Mouse (Mus musculus) liver, embryonic 11.5 days (tissue): ENCODE results near the gene Cxadr. TPM values are rescaled to one million over a fixed set of nuclear protein-coding genes. Genes with fewer than 3 reads are reported as not detected.
A peak's percentile ranks its signal among the peaks of the same experiment; 100 is the strongest.

Experiments used
- ATAC-seq: fragments of 200-750 bp; cut with Nextera tagmentation; replicated peaks from 2 replicates; pipeline ENCODE4 v1.8.0; 2017; ENCODE audit warnings: moderate number of reproducible peaks, mild to moderate bottlenecking, moderate TSS enrichment, moderate library complexity; ENCODE audit not compliant: low FRiP score
- DNase-seq: peaks from one replicate; pipeline ENCODE4 v3.0.0-alpha.2; 2017; ENCODE audit warnings: low spot score
- H3K27ac ChIP-seq: fragments of 300-500 bp; sonication (generic); 2 replicates; pipeline ENCODE4 v1.5.1; 2014; ENCODE audit warnings: mild to moderate bottlenecking, low read depth, low read length, control low read depth
- H3K27me3 ChIP-seq: fragments of 300-500 bp; sonication (generic); replicated peaks from 2 replicates; pipeline ENCODE4 v1.6.1; 2014; ENCODE audit warnings: low read length, mixed read lengths; ENCODE audit not compliant: control insufficient read depth, insufficient read depth
- H3K36me3 ChIP-seq: fragments of 300-500 bp; sonication (generic); 2 replicates; pipeline ENCODE4 v1.6.1; 2014; ENCODE audit warnings: mild to moderate bottlenecking, low read length, moderate library complexity, mixed read lengths; ENCODE audit not compliant: control insufficient read depth, insufficient read depth
- H3K4me1 ChIP-seq: fragments of 300-500 bp; sonication (generic); replicated peaks from 2 replicates; pipeline ENCODE4 v1.6.1; 2014; ENCODE audit warnings: low read length, mixed read lengths; ENCODE audit not compliant: control insufficient read depth, insufficient read depth
- H3K4me2 ChIP-seq: fragments of 300-500 bp; sonication (generic); 2 replicates; pipeline ENCODE4 v1.6.1; 2014; ENCODE audit warnings: mild to moderate bottlenecking, control low read depth, moderate library complexity
- H3K4me3 ChIP-seq: fragments of 300-500 bp; sonication (generic); 2 replicates; pipeline ENCODE4 v1.5.1; 2014; ENCODE audit warnings: low read depth, low read length, control low read depth
- H3K9ac ChIP-seq: fragments of 300-500 bp; sonication (generic); 2 replicates; pipeline ENCODE4 v1.6.1; 2014; ENCODE audit warnings: low read depth, low read length, control low read depth
- H3K9me3 ChIP-seq: fragments of 300-500 bp; sonication (generic); 2 replicates; pipeline ENCODE4 v1.6.1; 2016; ENCODE audit warnings: low read length, inconsistent platforms, mixed read lengths; ENCODE audit not compliant: control insufficient read depth
- WGBS: fragments of 180-500 bp; shearing (Covaris S2); extraction: QIAGEN DNeasy Blood & Tissue Kit; methylation state at CpG from one replicate; pipeline ENCODE4 v1.1.7; 2014; 5-methylcytosine and 5-hydroxymethylcytosine counted together
- polyA plus RNA-seq: library from polyadenylated mRNA; unstranded; fragments of >200 nt; fragmentation: Nextera tagmentation; extraction: Ambion mirVana; gene quantifications from 2 replicates; pipeline ENCODE4 v1.2.1, GENCODE M21; 2014

Cxadr gene
- polyA plus RNA-seq: 13.2 and 14.7 TPM in 2 replicates

GRCm38 (mm10) chr16:78301183-78301830, at the start of gene Cxadr:
Cxadr (plus strand) TSS chr16:78301489.
- H3K36me3 ChIP-seq: no peaks in the 10 kb centered on the region
- H3K9ac ChIP-seq: peak within 1 kb of the TSS; percentile 67
- H3K27me3 ChIP-seq: peaks cover 40% of the 10 kb centered on the region
- peak; percentile 43 for DNase-seq
- peak within 1 kb of the TSS; percentile 92 for H3K4me2 ChIP-seq
- 0 out of 2 replicates have a peak, but pooled peaks cover 3% of the 10 kb centered on the region for H3K4me1 ChIP-seq
- H3K9me3 ChIP-seq: no peaks in the 10 kb centered on the region
- peak; percentile 80 for ATAC-seq
- under 1% methylated on average over 32 of the region's 34 CpGs for WGBS
- peak within 1 kb of the TSS; percentile 73 for H3K4me3 ChIP-seq
- H3K27ac ChIP-seq: peak within 1 kb of the TSS; percentile 32

- Histone ChIP-seq H3K27me3 (no peaks in the 10 kb centered on the region), H3K27ac (no peak overlapping the region), H3K9ac (no peak overlapping the region), H3K4me2 (no peak overlapping the region), H3K4me3 (no peak overlapping the region), H3K9me3 (no peaks in the 10 kb centered on the region), H3K4me1 (no peaks in the 10 kb centered on the region), H3K36me3 (no peaks in the 10 kb centered on the region)
- WGBS: 75% methylated on average over 4 of the region's 4 CpGs
- DNase-seq: no peak
- no peak for ATAC-seq
These were observed 42.3 kb upstream of the Cxadr start for GRCm38 (mm10) chr16:78258989-78259388.

GRCm38 (mm10) chr16:78260070-78260879, 41.0 kb upstream of the Cxadr start:
- Histone ChIP-seq H3K4me3 (no peak overlapping the region), H3K4me1 (no peaks in the 10 kb centered on the region), H3K9me3 (no peaks in the 10 kb centered on the region), H3K9ac (no peak overlapping the region), H3K27ac (no peak overlapping the region), H3K36me3 (no peaks in the 10 kb centered on the region), H3K27me3 (no peaks in the 10 kb centered on the region), H3K4me2 (no peak overlapping the region)
- no peak for DNase-seq
- 63% methylated on average over 10 of the region's 10 CpGs for WGBS
- ATAC-seq: no peak

- no peak overlapping the region for H3K4me2 ChIP-seq
- H3K9ac ChIP-seq: no peak overlapping the region
- 0 out of 2 replicates have a peak, but pooled peaks cover 2% of the 10 kb centered on the region for H3K4me1 ChIP-seq
- no peaks in the 10 kb centered on the region for H3K9me3 ChIP-seq
- no peak overlapping the region for H3K4me3 ChIP-seq
- WGBS: 63% methylated on average over 3 of the region's 3 CpGs
- ATAC-seq (no peak), DNase-seq (no peak)
- no peaks in the 10 kb centered on the region for H3K27me3 ChIP-seq
- H3K36me3 ChIP-seq: no peaks in the 10 kb centered on the region
- H3K27ac ChIP-seq: no peak overlapping the region
These were observed 39.8 kb upstream of the Cxadr start for GRCm38 (mm10) chr16:78261520-78261919.

- H3K9me3 ChIP-seq: no peaks in the 10 kb centered on the region
- ATAC-seq: peak; percentile 35
These were observed 36.7 kb upstream of the Cxadr start for GRCm38 (mm10) chr16:78264442-78265150.

GRCm38 (mm10) chr16:78265151-78265590, 36.1 kb upstream of the Cxadr start:
- H3K4me3 ChIP-seq: peak overlapping the region; percentile 48
- 0 out of 2 replicates have a peak, but pooled peaks cover 2% of the 10 kb centered on the region for H3K4me1 ChIP-seq
- peak; percentile 57 for ATAC-seq
- H3K27ac ChIP-seq: no peak overlapping the region; the same call in 1 of the 2 replicates
- H3K36me3 ChIP-seq: no peaks in the 10 kb centered on the region
- H3K27me3 ChIP-seq: no peaks in the 10 kb centered on the region
- peak; percentile 48 for DNase-seq
- peak overlapping the region; percentile 34 for H3K9ac ChIP-seq
- under 1% methylated on average over 7 of the region's 7 CpGs for WGBS
- H3K4me2 ChIP-seq: peak overlapping the region; percentile 70
- no peaks in the 10 kb centered on the region for H3K9me3 ChIP-seq

More at GRCm38 (mm10) chr16:78264442-78265150, 36.7 kb upstream of the Cxadr start:
- Histone ChIP-seq H3K9ac (peak overlapping the region; percentile 34), H3K36me3 (no peaks in the 10 kb centered on the region), H3K27me3 (no peaks in the 10 kb centered on the region), H3K27ac (no peak overlapping the region), H3K4me3 (peak overlapping the region; percentile 48), H3K4me1 (0 out of 2 replicates have a peak, but pooled peaks cover 2% of the 10 kb centered on the region), H3K4me2 (peak overlapping the region; percentile 70)
- 19% methylated on average over 16 of the region's 16 CpGs for WGBS
- DNase-seq: no peak

- no peak overlapping the region for H3K4me2 ChIP-seq
- 0 out of 2 replicates have a peak, but pooled peaks cover 2% of the 10 kb centered on the region for H3K4me1 ChIP-seq
- no peaks in the 10 kb centered on the region for H3K9me3 ChIP-seq
- H3K4me3 ChIP-seq: no peak overlapping the region
- DNase-seq (no peak), ATAC-seq (no peak)
- no peak overlapping the region for H3K9ac ChIP-seq
- no peaks in the 10 kb centered on the region for H3K27me3 ChIP-seq
- 34% methylated on average over 11 of the region's 11 CpGs for whole genome bisulfite sequencing
- no peaks in the 10 kb centered on the region for H3K36me3 ChIP-seq
- no peak overlapping the region for H3K27ac ChIP-seq
These were observed 35.5 kb upstream of the Cxadr start for GRCm38 (mm10) chr16:78265826-78266225.

GRCm38 (mm10) chr16:78267453-78267852, 33.8 kb upstream of the Cxadr start:
- DNase-seq: no peak
- Histone ChIP-seq H3K27me3 (no peaks in the 10 kb centered on the region), H3K27ac (no peak overlapping the region), H3K9ac (no peak overlapping the region), H3K36me3 (no peaks in the 10 kb centered on the region), H3K9me3 (no peaks in the 10 kb centered on the region), H3K4me1 (0 out of 2 replicates have a peak, but pooled peaks cover 2% of the 10 kb centered on the region), H3K4me2 (no peak overlapping the region), H3K4me3 (no peak overlapping the region)
- ATAC-seq: no peak
